Mouse (Mus musculus) midbrain, embryonic 16.5 days (tissue): ENCODE measurements at regions not wholly inside any gene's neighbourhood (a gene's known extent, or its start where the extent isn't known, plus 50 kb on each side); places are given as distances from the start of the nearest gene placed in this dataset.

Source experiments
- ATAC-seq: fragments of 200-750 bp; cut with Nextera tagmentation; 2 replicates; pipeline ENCODE4 v1.8.0; 2017; ENCODE audit warnings: moderate TSS enrichment
- H3K27ac ChIP-seq: fragments of 300-500 bp; sonication (generic); 2 replicates; pipeline ENCODE4 v1.5.1; 2014; ENCODE audit warnings: mild to moderate bottlenecking, low read length, mixed read lengths
- H3K27me3 ChIP-seq: fragments of 300-500 bp; sonication (generic); 2 replicates; pipeline ENCODE4 v1.6.1; 2014; ENCODE audit warnings: low read depth, low read length, mixed read lengths; ENCODE audit not compliant: control insufficient read depth, insufficient read depth
- H3K36me3 ChIP-seq: fragments of 300-500 bp; sonication (generic); 2 replicates; pipeline ENCODE4 v1.6.1; 2014; ENCODE audit warnings: mild to moderate bottlenecking, low read length, moderate library complexity, mixed read lengths; ENCODE audit not compliant: control insufficient read depth, insufficient read depth
- H3K4me1 ChIP-seq: fragments of 300-500 bp; sonication (generic); 2 replicates; pipeline ENCODE4 v1.6.1; 2014; ENCODE audit warnings: mild to moderate bottlenecking, low read length, mixed read lengths; ENCODE audit not compliant: control insufficient read depth, insufficient read depth
- H3K4me2 ChIP-seq: fragments of 300-500 bp; sonication (generic); 2 replicates; pipeline ENCODE4 v1.6.1; 2014; ENCODE audit warnings: mild to moderate bottlenecking, low read length, mixed read lengths
- H3K4me3 ChIP-seq: fragments of 300-500 bp; sonication (generic); 2 replicates; pipeline ENCODE4 v1.5.1; 2014; ENCODE audit warnings: low read depth, mild to moderate bottlenecking, low read length, moderate library complexity, mixed read lengths
- H3K9ac ChIP-seq: fragments of 300-500 bp; sonication (generic); 2 replicates; pipeline ENCODE4 v1.6.1; 2014; ENCODE audit warnings: low read depth, low read length, mixed read lengths
- H3K9me3 ChIP-seq: fragments of 300-500 bp; sonication (generic); replicated peaks from 2 replicates; pipeline ENCODE4 v1.6.1; 2014; ENCODE audit warnings: mild to moderate bottlenecking, low read length, mixed read lengths; ENCODE audit not compliant: control insufficient read depth, poor library complexity, severe bottlenecking
- WGBS: fragments of 180-500 bp; shearing (Covaris S2); extraction: QIAGEN DNeasy Blood & Tissue Kit; methylation state at CpG from one replicate; pipeline ENCODE4 v1.1.7; 2014; 5-methylcytosine and 5-hydroxymethylcytosine counted together

DNA sequence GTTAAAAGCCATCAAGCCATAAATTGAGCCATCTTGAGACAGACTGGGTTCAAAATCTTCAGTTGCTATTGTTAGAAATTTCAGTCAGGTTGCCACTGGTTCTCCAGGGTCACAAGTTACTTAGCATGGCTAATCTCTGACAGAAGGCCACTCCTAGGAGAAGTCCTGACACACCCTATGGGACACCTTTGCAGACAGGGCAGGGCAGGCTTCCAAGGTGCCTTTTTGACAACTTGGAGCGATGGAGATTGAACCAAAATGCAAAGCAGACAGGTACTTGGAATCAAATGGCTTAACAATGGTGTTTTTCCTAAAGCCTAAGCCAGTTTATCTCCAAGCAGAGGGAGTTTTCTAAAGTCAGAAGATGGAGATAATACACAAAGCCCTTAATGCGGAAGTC is 90.7 kb upstream of the Tbx3 start:
- WGBS = 95% methylated on average over 2 of the region's 2 CpGs
- Histone ChIP-seq H3K9ac (no peak overlapping the region), H3K4me3 (no peak overlapping the region), H3K9me3 (no peaks in the 10 kb centered on the region), H3K27me3 (no peaks in the 10 kb centered on the region), H3K36me3 (no peaks in the 10 kb centered on the region), H3K4me1 (no peaks in the 10 kb centered on the region), H3K27ac (no peak overlapping the region), H3K4me2 (no peak overlapping the region)
- no peak for ATAC-seq

GRCm38 (mm10) chr5:119580395-119580794 is 90.1 kb upstream of the Tbx3 start:
- no peaks in the 10 kb centered on the region for H3K27me3 ChIP-seq
- no peak overlapping the region for H3K4me3 ChIP-seq
- H3K36me3 ChIP-seq = no peaks in the 10 kb centered on the region
- no peak overlapping the region for H3K27ac ChIP-seq
- H3K9me3 ChIP-seq = no peaks in the 10 kb centered on the region
- no peaks in the 10 kb centered on the region for H3K4me1 ChIP-seq
- H3K9ac ChIP-seq = no peak overlapping the region
- WGBS = 88% methylated on average over 6 of the region's 6 CpGs
- ATAC-seq = no peak
- no peak overlapping the region for H3K4me2 ChIP-seq

DNA sequence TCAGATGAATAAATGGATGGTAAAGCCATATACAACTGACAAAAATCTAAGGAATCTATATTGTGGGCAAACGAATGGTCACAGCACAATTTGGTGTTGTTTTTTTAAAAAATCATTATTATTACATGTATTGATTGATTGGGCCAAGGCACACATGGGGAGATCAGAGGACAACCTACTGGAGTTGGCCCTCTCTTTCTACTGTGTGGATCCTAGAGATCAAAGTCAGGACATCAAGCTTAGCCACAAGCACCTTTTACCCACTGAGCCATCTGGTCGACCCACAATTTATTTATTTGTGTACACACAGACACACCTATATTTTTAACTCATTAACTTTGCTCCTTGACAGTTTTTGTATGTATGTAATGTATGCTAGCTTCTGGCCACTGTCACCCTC is 89.7 kb upstream of the Tbx3 start:
- H3K9me3 ChIP-seq = no peaks in the 10 kb centered on the region
- no peak overlapping the region for H3K9ac ChIP-seq
- 91% methylated on average over 2 of the region's 2 CpGs for WGBS
- no peak overlapping the region for H3K4me2 ChIP-seq
- H3K36me3 ChIP-seq = no peaks in the 10 kb centered on the region
- no peak overlapping the region for H3K27ac ChIP-seq
- H3K4me3 ChIP-seq = no peak overlapping the region
- no peaks in the 10 kb centered on the region for H3K27me3 ChIP-seq
- no peak for ATAC-seq
- no peaks in the 10 kb centered on the region for H3K4me1 ChIP-seq

DNA sequence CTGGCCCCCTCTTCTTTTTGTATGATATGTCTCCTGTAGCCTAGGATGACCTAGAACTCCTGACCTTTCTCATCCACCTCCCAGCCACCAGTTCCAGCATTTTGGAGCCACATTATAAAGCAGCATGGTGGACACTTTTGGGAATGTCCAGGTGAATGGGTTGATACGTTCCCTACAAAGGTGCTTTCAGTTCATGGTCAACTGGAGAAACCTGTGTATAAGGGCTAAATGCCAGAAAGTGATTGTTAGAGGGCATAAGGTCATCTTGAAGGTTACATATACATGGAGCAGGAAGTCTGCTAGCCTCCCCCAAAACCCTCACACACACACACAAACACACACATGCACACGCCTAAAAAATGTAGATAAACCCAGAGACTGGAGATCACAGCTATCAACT is 86.1 kb upstream of the Tbx3 start:
- WGBS = 76% methylated on average over 2 of the region's 2 CpGs
- Histone ChIP-seq H3K27ac (no peak overlapping the region), H3K36me3 (no peaks in the 10 kb centered on the region), H3K27me3 (no peaks in the 10 kb centered on the region), H3K4me2 (no peak overlapping the region), H3K9me3 (no peaks in the 10 kb centered on the region), H3K4me1 (no peaks in the 10 kb centered on the region), H3K9ac (no peak overlapping the region), H3K4me3 (no peak overlapping the region)
- ATAC-seq = no peak

DNA sequence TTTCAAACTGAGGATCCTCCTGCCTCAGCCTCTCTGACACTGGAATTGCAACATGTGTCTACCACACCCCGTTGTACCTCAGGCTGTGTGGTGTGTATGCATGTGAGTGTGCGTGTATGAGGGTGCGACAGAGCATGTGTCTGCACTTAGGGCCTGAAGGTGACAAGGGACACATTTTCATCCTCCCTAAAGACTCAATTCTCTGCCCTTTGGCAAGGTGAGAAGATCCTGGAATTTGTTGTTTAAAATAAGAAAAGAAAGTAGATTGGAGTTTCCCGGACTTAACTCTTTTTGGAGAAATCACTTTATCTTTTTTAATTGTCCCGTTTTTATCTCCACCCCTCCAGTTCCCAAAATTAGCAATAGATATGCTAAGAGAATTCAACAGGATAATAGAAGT is 85.6 kb upstream of the Tbx3 start:
- H3K4me1 ChIP-seq = no peaks in the 10 kb centered on the region
- H3K9me3 ChIP-seq = no peaks in the 10 kb centered on the region
- 91% methylated on average over 5 of the region's 5 CpGs for WGBS
- H3K27me3 ChIP-seq = no peaks in the 10 kb centered on the region
- ATAC-seq = no peak
- no peak overlapping the region for H3K27ac ChIP-seq
- H3K4me2 ChIP-seq = no peak overlapping the region
- no peak overlapping the region for H3K4me3 ChIP-seq
- no peaks in the 10 kb centered on the region for H3K36me3 ChIP-seq
- no peak overlapping the region for H3K9ac ChIP-seq

GRCm38 (mm10) chr5:119586391-119587058 is 83.9 kb upstream of the Tbx3 start:
- Histone ChIP-seq H3K27ac (no peak overlapping the region), H3K4me2 (no peak overlapping the region)
- WGBS = 88% methylated on average over 12 of the region's 12 CpGs

GRCm38 (mm10) chr5:119587239-119587811 is 83.1 kb upstream of the Tbx3 start:
- no peak overlapping the region for H3K27ac ChIP-seq

More at GRCm38 (mm10) chr5:119586391-119587058, 83.9 kb upstream of the Tbx3 start:
- H3K9me3 ChIP-seq = no peaks in the 10 kb centered on the region
- H3K36me3 ChIP-seq = no peaks in the 10 kb centered on the region
- H3K27me3 ChIP-seq = no peaks in the 10 kb centered on the region
- H3K4me3 ChIP-seq = no peak overlapping the region
- H3K9ac ChIP-seq = no peak overlapping the region
- ATAC-seq = no peak
- no peaks in the 10 kb centered on the region for H3K4me1 ChIP-seq

DNA sequence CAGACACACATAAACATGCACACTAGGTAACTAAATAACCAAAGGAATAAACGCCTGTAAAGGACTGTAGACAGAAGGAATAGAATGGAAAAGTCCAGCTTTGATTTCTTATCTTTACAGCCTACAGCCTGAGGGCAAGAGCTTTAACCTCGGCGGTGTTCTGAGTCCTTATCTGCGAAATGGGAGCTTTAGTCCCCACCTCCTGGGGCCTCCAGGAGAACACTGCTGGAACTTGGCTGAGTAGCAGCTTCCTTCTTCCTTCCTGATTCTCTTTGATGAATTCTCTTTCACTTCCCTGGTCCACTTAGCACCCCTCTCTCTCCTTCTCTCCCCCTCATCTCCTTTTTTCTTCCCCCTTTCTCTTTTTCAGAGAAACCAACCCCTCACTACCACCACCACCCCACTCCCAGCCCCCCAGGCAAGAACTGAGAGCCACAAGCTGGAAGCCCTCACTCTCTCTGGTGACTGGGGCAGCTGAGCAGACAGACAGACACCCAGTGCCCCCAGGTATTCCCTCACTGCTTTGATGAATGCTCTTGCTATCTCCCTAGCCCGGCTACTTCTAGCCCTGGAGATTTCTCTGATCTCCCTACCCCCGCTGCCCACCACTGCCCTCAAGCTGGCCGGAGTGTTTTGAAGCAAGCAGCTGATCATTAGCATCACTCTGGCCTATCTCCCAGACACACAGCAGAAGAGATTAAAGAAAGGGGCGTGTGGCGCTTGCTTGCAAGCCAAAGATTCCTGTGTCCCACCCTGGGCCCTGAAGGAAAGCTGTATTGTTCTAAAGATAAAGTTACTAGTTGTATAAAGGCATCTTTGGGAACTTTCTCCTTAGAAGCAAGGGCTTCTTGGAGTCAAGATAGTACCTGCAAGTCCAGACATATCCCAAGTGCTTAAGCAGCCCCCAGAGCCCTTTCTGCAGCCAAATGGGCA is 81.9 kb upstream of the Tbx3 start:
- no peaks in the 10 kb centered on the region for H3K27me3 ChIP-seq
- ATAC-seq = no peak
- H3K4me1 ChIP-seq = no peaks in the 10 kb centered on the region
- 26% methylated on average over 9 of the region's 9 CpGs for WGBS
- no peak overlapping the region for H3K27ac ChIP-seq
- no peaks in the 10 kb centered on the region for H3K36me3 ChIP-seq
- no peak overlapping the region for H3K9ac ChIP-seq
- H3K4me3 ChIP-seq = no peak overlapping the region
- H3K9me3 ChIP-seq = no peaks in the 10 kb centered on the region
- H3K4me2 ChIP-seq = no peak overlapping the region

More at GRCm38 (mm10) chr5:119587239-119587811, 83.1 kb upstream of the Tbx3 start:
- Histone ChIP-seq H3K9ac (no peak overlapping the region), H3K4me1 (no peaks in the 10 kb centered on the region), H3K9me3 (no peaks in the 10 kb centered on the region), H3K27me3 (no peaks in the 10 kb centered on the region), H3K4me3 (no peak overlapping the region), H3K36me3 (no peaks in the 10 kb centered on the region), H3K4me2 (no peak overlapping the region)
- ATAC-seq = no peak
- WGBS = 52% methylated on average over 12 of the region's 12 CpGs

- H3K4me2 ChIP-seq = no peak overlapping the region
- no peaks in the 10 kb centered on the region for H3K4me1 ChIP-seq
- no peak overlapping the region for H3K27ac ChIP-seq
- no peaks in the 10 kb centered on the region for H3K27me3 ChIP-seq
- no peak overlapping the region for H3K9ac ChIP-seq
- H3K36me3 ChIP-seq = no peaks in the 10 kb centered on the region
- WGBS = 90% methylated on average over 5 of the region's 5 CpGs
- H3K4me3 ChIP-seq = no peak overlapping the region
- no peaks in the 10 kb centered on the region for H3K9me3 ChIP-seq
- no peak for ATAC-seq
Observed at GRCm38 (mm10) chr5:119591271-119591670, 79.2 kb upstream of the Tbx3 start.
